Mouse (Mus musculus): Measurements from ENCODE around the gene Olfr222. TPM values are rescaled to one million over a fixed set of nuclear protein-coding genes. Genes with fewer than 3 reads are reported as not detected.
"Not testable (repeated sequence)": the region's sequence is repeated elsewhere in the genome, so short reads cannot be mapped to it uniquely, and the experiment has no call there.

Gene Olfr222
- not detected in 2 replicates for polyA plus RNA-seq (2015; fragmentation: Nextera tagmentation; extraction: Ambion mirVana)

- not testable (repeated sequence) for H3K4me1 ChIP-seq (replicated peaks; ENCODE audit: control insufficient read depth, insufficient read depth, low read length); H3K9me3 ChIP-seq (ENCODE audit: control insufficient read depth, low read length); H3K36me3 ChIP-seq (ENCODE audit: control insufficient read depth, insufficient read depth, low read length); H3K27ac ChIP-seq (ENCODE audit: low read length); H3K27me3 ChIP-seq (ENCODE audit: control insufficient read depth, insufficient read depth, low read depth, low read length); H3K9ac ChIP-seq (ENCODE audit: low read length); H3K4me2 ChIP-seq (ENCODE audit: low read depth, low read length); H3K4me3 ChIP-seq (ENCODE audit: low read length); ATAC-seq (ENCODE audit: low read depth)
Observed at GRCm38 (mm10) chr11:59576135-59576534, at the start of gene Olfr222. TSS of gene Olfr222 (minus strand) at chr11:59576235.

DNA sequence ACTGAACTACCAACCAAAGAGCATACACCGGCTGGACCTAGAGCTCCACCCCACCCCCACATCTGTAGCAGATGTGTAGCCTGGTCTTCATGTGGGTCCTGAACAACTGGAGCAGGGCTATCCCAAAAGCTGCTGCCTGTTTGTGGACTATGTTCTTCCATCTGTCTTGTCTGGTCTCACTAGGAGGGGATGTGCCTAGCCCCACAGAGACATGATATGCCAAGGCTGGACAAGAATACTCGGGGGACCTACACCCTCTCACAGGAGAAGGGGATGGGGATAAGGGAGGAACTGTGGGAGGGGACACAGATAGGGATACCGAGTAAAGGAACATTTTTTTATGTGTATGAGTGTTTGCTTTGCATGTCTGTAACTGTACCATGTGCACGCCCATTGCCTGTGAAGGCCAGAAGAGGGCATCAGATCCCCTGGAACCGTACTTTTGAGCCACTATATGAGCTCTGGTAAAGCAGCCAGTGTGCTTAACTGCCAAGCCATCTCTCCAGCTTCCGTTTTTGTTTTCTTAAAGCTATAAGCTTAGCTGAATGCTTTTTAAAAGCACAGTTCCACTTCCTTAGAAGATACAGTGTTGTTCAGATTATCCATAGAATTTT, 48.1 kb upstream of the Olfr222 start:
- H3K4me1 ChIP-seq (replicated peaks; ENCODE audit: control insufficient read depth, insufficient read depth, low read length) = peaks cover 3% of the 10 kb centered on the region; the same call in 1 of the 2 replicates
- H3K27me3 ChIP-seq (ENCODE audit: control insufficient read depth, insufficient read depth, low read depth, low read length) = no peaks in the 10 kb centered on the region
- no peak overlapping the region for H3K4me2 ChIP-seq (ENCODE audit: low read depth, low read length)
- H3K9me3 ChIP-seq (ENCODE audit: control insufficient read depth, low read length) = no peaks in the 10 kb centered on the region
- no peaks in the 10 kb centered on the region for H3K36me3 ChIP-seq (ENCODE audit: control insufficient read depth, insufficient read depth, low read length)
- WGBS = 19% methylated on average over 6 of the region's 6 CpGs
- no peak overlapping the region for H3K27ac ChIP-seq (ENCODE audit: low read length)
- ATAC-seq (ENCODE audit: low read depth) = peak; percentile 81
- H3K4me3 ChIP-seq (ENCODE audit: low read length) = no peak overlapping the region
- H3K9ac ChIP-seq (ENCODE audit: low read length) = no peak overlapping the region

DNA sequence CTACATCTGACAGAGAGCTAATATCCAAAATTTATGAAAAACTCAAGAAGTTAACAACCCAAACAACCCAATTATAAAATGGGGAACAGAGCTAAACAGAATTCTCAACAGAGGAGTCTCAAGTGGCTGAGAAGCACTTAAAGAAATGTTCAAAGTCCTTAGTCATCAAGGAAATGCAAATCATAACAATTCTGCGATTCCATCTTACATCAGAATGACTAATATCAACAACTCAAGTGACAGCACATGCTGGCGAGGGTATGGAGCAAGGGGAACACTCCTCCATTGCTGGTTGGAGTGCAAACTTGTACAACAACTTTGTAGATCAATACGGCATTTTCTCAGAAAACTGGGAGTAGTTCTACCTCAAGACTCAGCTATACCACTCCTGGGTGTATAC, 46.2 kb upstream of the Olfr222 start:
- no peak for ATAC-seq (ENCODE audit: low read depth)
- no peak overlapping the region for H3K27ac ChIP-seq (ENCODE audit: low read length)
- no peaks in the 10 kb centered on the region; the same call in 1 of the 2 replicates for H3K4me1 ChIP-seq (replicated peaks; ENCODE audit: control insufficient read depth, insufficient read depth, low read length)
- H3K9ac ChIP-seq (ENCODE audit: low read length) = no peak overlapping the region
- no peaks in the 10 kb centered on the region for H3K36me3 ChIP-seq (ENCODE audit: control insufficient read depth, insufficient read depth, low read length)
- no peaks in the 10 kb centered on the region for H3K27me3 ChIP-seq (ENCODE audit: control insufficient read depth, insufficient read depth, low read depth, low read length)
- no peak overlapping the region for H3K4me3 ChIP-seq (ENCODE audit: low read length)
- WGBS = 39% methylated on average over 3 of the region's 3 CpGs
- no peak overlapping the region for H3K4me2 ChIP-seq (ENCODE audit: low read depth, low read length)
- no peaks in the 10 kb centered on the region for H3K9me3 ChIP-seq (ENCODE audit: control insufficient read depth, low read length)

DNA sequence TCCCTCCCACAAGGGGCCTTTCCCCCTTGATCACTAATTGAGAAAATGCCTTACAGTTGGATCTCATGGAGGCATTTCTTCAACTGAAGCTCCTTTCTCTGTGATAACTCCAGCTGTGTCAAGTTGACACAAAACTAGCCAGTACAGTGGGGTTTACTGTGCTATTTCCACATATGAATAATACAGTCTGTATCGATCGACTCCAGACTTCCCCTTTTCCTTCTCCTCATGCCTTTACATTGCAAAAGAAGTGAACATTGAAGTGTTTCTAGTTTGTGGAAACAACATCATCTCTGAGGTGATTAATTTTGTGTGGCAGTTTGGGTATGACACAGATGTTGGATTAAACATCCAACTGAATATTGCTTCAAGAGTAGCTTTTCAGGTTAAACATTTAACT, 41.0 kb upstream of the Olfr222 start:
- H3K4me1 ChIP-seq (replicated peaks; ENCODE audit: control insufficient read depth, insufficient read depth, low read length); ATAC-seq (ENCODE audit: low read depth); H3K27ac ChIP-seq (ENCODE audit: low read length); H3K9me3 ChIP-seq (ENCODE audit: control insufficient read depth, low read length); H3K4me2 ChIP-seq (ENCODE audit: low read depth, low read length); H3K27me3 ChIP-seq (ENCODE audit: control insufficient read depth, insufficient read depth, low read depth, low read length); H3K4me3 ChIP-seq (ENCODE audit: low read length); H3K9ac ChIP-seq (ENCODE audit: low read length); H3K36me3 ChIP-seq (ENCODE audit: control insufficient read depth, insufficient read depth, low read length): not testable (repeated sequence)
- WGBS = 85% methylated on average over 2 of the region's 2 CpGs

DNA sequence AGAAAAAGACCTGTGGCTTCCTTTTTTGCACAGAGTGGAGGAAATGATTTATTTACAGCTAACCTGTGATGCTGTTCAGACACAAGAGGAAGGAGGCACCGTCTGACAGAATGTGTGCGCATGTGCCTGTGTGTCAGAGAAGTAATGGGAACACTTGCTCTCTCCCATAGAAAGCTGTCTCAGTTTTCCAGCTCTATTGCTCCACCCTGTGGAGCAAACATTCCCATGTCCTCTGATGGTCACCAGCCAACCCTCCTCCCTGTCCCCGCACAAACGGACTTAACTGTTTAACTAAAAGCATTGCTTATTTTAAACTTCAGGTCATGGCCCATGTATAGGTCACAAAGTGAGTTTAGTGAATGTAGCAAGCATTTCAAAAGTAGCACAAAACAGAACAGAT, 38.1 kb upstream of the Olfr222 start:
- H3K9ac ChIP-seq (ENCODE audit: low read length) = no peak overlapping the region
- no peaks in the 10 kb centered on the region for H3K4me1 ChIP-seq (replicated peaks; ENCODE audit: control insufficient read depth, insufficient read depth, low read length)
- no peaks in the 10 kb centered on the region for H3K9me3 ChIP-seq (ENCODE audit: control insufficient read depth, low read length)
- H3K27ac ChIP-seq (ENCODE audit: low read length) = no peak overlapping the region
- H3K4me3 ChIP-seq (ENCODE audit: low read length) = no peak overlapping the region
- no peaks in the 10 kb centered on the region for H3K36me3 ChIP-seq (ENCODE audit: control insufficient read depth, insufficient read depth, low read length)
- H3K27me3 ChIP-seq (ENCODE audit: control insufficient read depth, insufficient read depth, low read depth, low read length) = no peaks in the 10 kb centered on the region
- 15% methylated on average over 4 of the region's 4 CpGs for WGBS
- 0 out of 2 replicates have a peak, but pooled peaks have one; percentile 47 for ATAC-seq (ENCODE audit: low read depth)
- H3K4me2 ChIP-seq (ENCODE audit: low read depth, low read length) = no peak overlapping the region

GRCm38 (mm10) chr11:59611646-59612045, 35.6 kb upstream of the Olfr222 start:
- Histone ChIP-seq H3K27me3 (ENCODE audit: control insufficient read depth, insufficient read depth, low read depth, low read length) (no peaks in the 10 kb centered on the region), H3K4me3 (ENCODE audit: low read length) (no peak overlapping the region), H3K4me1 (replicated peaks; ENCODE audit: control insufficient read depth, insufficient read depth, low read length) (no peaks in the 10 kb centered on the region), H3K27ac (ENCODE audit: low read length) (no peak overlapping the region), H3K36me3 (ENCODE audit: control insufficient read depth, insufficient read depth, low read length) (no peaks in the 10 kb centered on the region), H3K9ac (ENCODE audit: low read length) (no peak overlapping the region), H3K4me2 (ENCODE audit: low read depth, low read length) (no peak overlapping the region), H3K9me3 (ENCODE audit: control insufficient read depth, low read length) (no peaks in the 10 kb centered on the region)
- ATAC-seq (ENCODE audit: low read depth) = no peak
- 49% methylated on average over 5 of the region's 5 CpGs for WGBS

- H3K4me1 ChIP-seq (replicated peaks; ENCODE audit: control insufficient read depth, insufficient read depth, low read length) = no peaks in the 10 kb centered on the region
- ATAC-seq (ENCODE audit: low read depth) = no peak
- H3K9me3 ChIP-seq (ENCODE audit: control insufficient read depth, low read length) = no peaks in the 10 kb centered on the region
- H3K27me3 ChIP-seq (ENCODE audit: control insufficient read depth, insufficient read depth, low read depth, low read length) = no peaks in the 10 kb centered on the region
- H3K9ac ChIP-seq (ENCODE audit: low read length) = no peak overlapping the region
- H3K27ac ChIP-seq (ENCODE audit: low read length) = no peak overlapping the region
- H3K4me3 ChIP-seq (ENCODE audit: low read length) = no peak overlapping the region
- WGBS = 36% methylated on average over 1 of the region's 1 CpGs
- no peaks in the 10 kb centered on the region for H3K36me3 ChIP-seq (ENCODE audit: control insufficient read depth, insufficient read depth, low read length)
- no peak overlapping the region for H3K4me2 ChIP-seq (ENCODE audit: low read depth, low read length)
Observed at GRCm38 (mm10) chr11:59602287-59602686, 26.3 kb upstream of the Olfr222 start.

- Histone ChIP-seq H3K27ac (ENCODE audit: low read length) (no peak overlapping the region), H3K4me1 (replicated peaks; ENCODE audit: control insufficient read depth, insufficient read depth, low read length) (no peaks in the 10 kb centered on the region), H3K4me2 (ENCODE audit: low read depth, low read length) (no peak overlapping the region), H3K9me3 (ENCODE audit: control insufficient read depth, low read length) (no peaks in the 10 kb centered on the region), H3K27me3 (ENCODE audit: control insufficient read depth, insufficient read depth, low read depth, low read length) (no peaks in the 10 kb centered on the region), H3K9ac (ENCODE audit: low read length) (no peak overlapping the region), H3K36me3 (ENCODE audit: control insufficient read depth, insufficient read depth, low read length) (no peaks in the 10 kb centered on the region), H3K4me3 (ENCODE audit: low read length) (no peak overlapping the region)
- 82% methylated on average over 3 of the region's 3 CpGs for WGBS
- no peak for ATAC-seq (ENCODE audit: low read depth)
Observed at GRCm38 (mm10) chr11:59600872-59601271, 24.8 kb upstream of the Olfr222 start.

GRCm38 (mm10) chr11:59599211-59599610, 23.2 kb upstream of the Olfr222 start:
- WGBS = 50% methylated on average over 7 of the region's 7 CpGs
- Histone ChIP-seq H3K4me3 (ENCODE audit: low read length) (no peak overlapping the region), H3K4me1 (replicated peaks; ENCODE audit: control insufficient read depth, insufficient read depth, low read length) (no peaks in the 10 kb centered on the region), H3K27ac (ENCODE audit: low read length) (no peak overlapping the region), H3K4me2 (ENCODE audit: low read depth, low read length) (no peak overlapping the region), H3K9me3 (ENCODE audit: control insufficient read depth, low read length) (no peaks in the 10 kb centered on the region), H3K9ac (ENCODE audit: low read length) (no peak overlapping the region), H3K27me3 (ENCODE audit: control insufficient read depth, insufficient read depth, low read depth, low read length) (no peaks in the 10 kb centered on the region), H3K36me3 (ENCODE audit: control insufficient read depth, insufficient read depth, low read length) (no peaks in the 10 kb centered on the region)
- no peak for ATAC-seq (ENCODE audit: low read depth)

DNA sequence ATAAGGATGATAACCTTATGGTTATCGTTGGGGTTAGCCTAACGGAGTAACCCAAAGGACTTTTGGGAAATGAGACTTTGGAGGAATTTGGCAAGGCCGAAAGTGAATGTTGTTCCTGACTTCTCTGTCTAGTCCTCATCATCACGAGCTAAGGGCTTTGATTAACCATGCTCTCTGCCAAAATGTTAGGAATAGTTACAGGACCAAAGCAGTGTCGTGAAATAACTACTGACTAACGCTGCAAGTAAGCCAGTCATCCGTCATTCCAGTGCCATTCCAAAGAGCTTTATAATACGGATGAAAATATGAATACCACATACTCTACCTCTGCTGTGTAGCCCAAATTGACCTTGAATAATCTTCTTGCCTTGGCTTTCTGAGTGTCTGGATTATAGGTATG, 20.9 kb upstream of the Olfr222 start:
- 76% methylated on average over 8 of the region's 8 CpGs for WGBS
- H3K4me1 ChIP-seq (replicated peaks; ENCODE audit: control insufficient read depth, insufficient read depth, low read length) = no peaks in the 10 kb centered on the region
- H3K4me3 ChIP-seq (ENCODE audit: low read length) = no peak overlapping the region
- ATAC-seq (ENCODE audit: low read depth) = no peak
- H3K27ac ChIP-seq (ENCODE audit: low read length) = no peak overlapping the region
- no peaks in the 10 kb centered on the region for H3K27me3 ChIP-seq (ENCODE audit: control insufficient read depth, insufficient read depth, low read depth, low read length)
- H3K36me3 ChIP-seq (ENCODE audit: control insufficient read depth, insufficient read depth, low read length) = no peaks in the 10 kb centered on the region
- no peaks in the 10 kb centered on the region for H3K9me3 ChIP-seq (ENCODE audit: control insufficient read depth, low read length)
- no peak overlapping the region for H3K9ac ChIP-seq (ENCODE audit: low read length)
- H3K4me2 ChIP-seq (ENCODE audit: low read depth, low read length) = no peak overlapping the region

Measured in lung, embryonic 16.5 days (tissue).